Mouse (Mus musculus) kidney, adult 18-20 months (tissue): ENCODE results near the gene Slc44a5.
"Not testable (repeated sequence)": the region's sequence is repeated elsewhere in the genome, so short reads cannot be mapped to it uniquely, and the experiment has no call there.

Experiments
- DNase-seq: peaks from one replicate; pipeline ENCODE4 v3.0.0; 2021

Gene Slc44a5

GRCm38 (mm10) chr3:154110528-154110927 is 137.3 kb downstream of the Slc44a5 start:
- no peak for DNase-seq

GRCm38 (mm10) chr3:154111221-154111620 is 138.0 kb downstream of the Slc44a5 start:
- DNase-seq, result no peak

GRCm38 (mm10) chr3:154114991-154115390 is 141.8 kb downstream of the Slc44a5 start:
- no peak for DNase-seq

GRCm38 (mm10) chr3:154115478-154115877 is 142.2 kb downstream of the Slc44a5 start:
- no peak for DNase-seq

GRCm38 (mm10) chr3:154116000-154116399 is 142.8 kb downstream of the Slc44a5 start:
- no peak for DNase-seq

GRCm38 (mm10) chr3:154118992-154119603 is 145.9 kb downstream of the Slc44a5 start:
- DNase-seq, result no peak

GRCm38 (mm10) chr3:154122531-154122930 is 149.3 kb downstream of the Slc44a5 start:
- DNase-seq, result no peak

- DNase-seq, result no peak
These were observed 151.8 kb downstream of the Slc44a5 start for GRCm38 (mm10) chr3:154124890-154125575.

GRCm38 (mm10) chr3:154125768-154126376 is 152.6 kb downstream of the Slc44a5 start:
- DNase-seq, result no peak

DNA sequence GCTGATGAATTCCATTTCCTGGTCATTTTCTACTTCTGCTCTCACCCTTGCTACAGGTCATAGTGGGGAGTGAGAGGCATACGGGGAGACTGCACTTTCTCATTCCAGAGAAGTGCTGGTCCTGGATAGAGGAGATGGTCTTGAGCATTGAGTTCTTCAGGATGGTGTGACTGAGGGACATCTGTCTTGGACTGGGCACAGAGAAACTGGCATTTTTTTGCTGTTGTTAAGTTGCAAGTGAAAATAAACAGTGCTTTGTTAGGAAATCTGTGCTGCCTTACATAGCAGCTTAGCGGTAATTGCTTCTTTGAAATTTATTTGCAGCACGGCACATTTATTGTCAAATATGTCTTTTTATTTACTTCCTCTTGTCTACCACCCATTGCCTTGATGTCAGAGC is 154.0 kb downstream of the Slc44a5 start:
- DNase-seq, result no peak

- DNase-seq, result no peak
These were observed 155.8 kb downstream of the Slc44a5 start for GRCm38 (mm10) chr3:154129036-154129435.

- DNase-seq, result no peak
These were observed 157.3 kb downstream of the Slc44a5 start for GRCm38 (mm10) chr3:154130431-154131114.

DNA sequence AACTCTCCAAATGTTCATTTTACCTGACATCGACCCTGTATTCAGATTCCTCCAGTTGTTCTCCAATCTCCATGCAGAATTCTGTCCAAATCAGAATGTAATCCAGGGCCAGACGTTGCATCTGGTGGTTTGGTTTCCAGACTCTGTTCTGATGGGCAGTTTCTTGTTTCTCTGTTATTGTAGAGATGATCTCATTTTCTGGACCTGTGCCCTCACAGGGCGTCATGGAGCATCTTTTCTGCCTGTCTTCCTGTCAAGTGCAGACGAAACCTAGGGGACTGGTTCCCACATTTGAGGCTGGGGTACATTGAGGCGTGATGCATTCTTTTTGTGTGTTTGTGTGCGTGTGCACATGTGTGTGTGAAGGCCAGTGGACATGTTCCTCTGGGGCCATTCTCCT is 160.8 kb downstream of the Slc44a5 start:
- no peak for DNase-seq

DNA sequence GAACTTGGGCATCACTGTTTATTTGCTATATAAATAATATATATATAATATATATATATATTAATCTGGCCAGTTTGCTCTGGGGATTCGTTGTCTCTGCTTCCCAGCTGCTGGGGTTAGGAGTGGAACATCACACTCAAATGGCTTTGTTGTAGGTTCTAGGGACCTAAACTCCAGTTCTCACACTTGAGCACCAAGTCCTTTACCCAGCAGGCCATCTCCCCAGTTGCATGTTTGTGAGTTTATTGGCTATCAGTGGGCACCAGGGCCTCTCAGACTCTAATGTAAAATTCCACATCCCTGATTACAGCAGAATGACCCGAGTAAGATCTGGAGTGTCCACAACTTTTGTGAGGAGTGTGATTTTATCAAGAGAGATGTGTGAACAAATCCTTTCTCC is 161.5 kb downstream of the Slc44a5 start:
- DNase-seq, result no peak

GRCm38 (mm10) chr3:154136501-154136900 is 163.3 kb downstream of the Slc44a5 start:
- no peak for DNase-seq

DNA sequence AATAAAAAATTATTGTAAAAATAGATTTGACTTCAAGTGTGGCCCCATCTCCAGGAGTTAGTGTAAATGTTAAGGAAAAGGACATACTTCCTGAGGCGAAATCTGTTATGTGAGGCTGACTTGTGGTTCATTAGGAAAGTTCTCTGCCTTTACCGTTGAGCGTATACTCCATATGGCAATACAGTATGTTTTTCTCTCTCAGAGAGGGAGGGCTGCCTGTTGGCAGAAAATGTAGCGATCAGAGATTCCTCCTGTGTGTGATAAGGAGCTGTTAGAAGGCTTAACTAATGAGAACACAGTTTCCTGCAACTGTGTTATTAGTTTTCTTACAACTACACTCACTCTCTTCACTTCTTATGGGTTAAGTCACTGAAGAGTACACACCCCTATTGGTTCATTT is 168.1 kb downstream of the Slc44a5 start:
- DNase-seq, result no peak

- no peak for DNase-seq
These were observed 169.4 kb downstream of the Slc44a5 start for GRCm38 (mm10) chr3:154142618-154143017.

- DNase-seq, result no peak
These were observed 172.5 kb downstream of the Slc44a5 start for GRCm38 (mm10) chr3:154145750-154146149.

DNA sequence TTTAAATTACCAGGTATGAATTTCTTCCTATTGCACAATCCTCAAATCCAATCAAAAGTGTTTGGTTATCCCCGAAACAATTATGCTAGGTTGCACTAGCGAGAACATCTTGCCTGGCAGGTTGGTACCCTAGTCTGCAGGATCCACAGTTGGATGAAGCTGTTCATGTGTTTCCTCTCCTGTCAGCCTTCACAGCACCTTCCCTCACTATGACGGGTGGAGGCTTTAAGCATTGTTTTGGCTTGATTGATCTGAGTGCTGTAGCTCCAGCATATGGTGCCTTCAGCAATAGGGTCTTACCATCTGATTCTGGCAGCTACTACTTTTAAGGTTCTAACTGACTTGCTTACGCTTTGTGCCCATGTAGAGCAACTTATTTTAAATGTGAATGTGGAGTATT is 176.5 kb downstream of the Slc44a5 start:
- no peak for DNase-seq

GRCm38 (mm10) chr3:154153541-154153940 is 180.3 kb downstream of the Slc44a5 start:
- DNase-seq, result not testable (repeated sequence)

- no peak for DNase-seq
These were observed 192.6 kb downstream of the Slc44a5 start for GRCm38 (mm10) chr3:154165882-154166281.

DNA sequence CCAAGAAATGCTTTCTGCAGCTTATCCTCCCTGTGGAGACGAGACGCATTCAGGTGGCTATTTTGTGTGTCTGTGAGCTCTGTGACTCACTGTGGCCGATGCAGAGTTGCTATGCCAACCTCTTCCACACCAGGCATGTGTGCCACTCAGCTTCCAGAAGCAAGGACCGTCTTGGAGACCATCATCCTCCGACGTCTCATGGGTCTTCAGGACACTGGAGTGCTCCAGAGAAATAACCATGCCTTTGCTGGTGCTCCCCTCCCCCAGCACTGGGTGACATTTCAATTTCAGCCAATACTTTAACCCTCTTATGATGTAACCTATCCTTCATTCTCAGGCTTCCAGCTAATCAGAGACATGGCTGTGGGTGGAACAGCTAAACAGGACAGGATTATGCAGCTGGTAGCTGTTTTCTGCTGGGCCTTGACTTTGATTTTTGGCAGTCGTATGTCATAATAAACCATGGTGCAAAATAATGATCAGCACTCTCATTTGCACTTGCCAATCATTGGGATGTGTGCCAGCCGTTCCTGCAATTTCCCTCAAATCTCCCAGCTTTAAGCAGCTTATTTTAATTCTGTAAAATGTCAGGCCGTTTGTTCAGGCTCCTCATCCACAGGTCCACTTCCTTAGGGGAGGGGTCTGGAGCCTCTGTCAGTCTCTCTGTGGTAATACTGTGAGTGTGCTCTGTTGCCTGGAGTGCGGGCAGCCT is 198.8 kb downstream of the Slc44a5 start:
- no peak for DNase-seq

- no peak for DNase-seq
These were observed 199.3 kb downstream of the Slc44a5 start for GRCm38 (mm10) chr3:154172593-154172965.
